Mouse (Mus musculus) cortical plate, adult 2 months (tissue): ENCODE results near the gene Klk6.

ENCODE experiments used
- CTCF ChIP-seq: fragments of 200-500 bp; IDR thresholded peaks from 2 replicates; pipeline ENCODE4 v1.5.1; 2011; ENCODE audit warnings: mild to moderate bottlenecking, control low read depth, low read length; ENCODE audit not compliant: insufficient read depth; ENCODE audit errors: extremely low read depth
- POLR2A ChIP-seq: fragments of 200-500 bp; IDR thresholded peaks from 2 replicates; pipeline ENCODE4 v1.6.1; 2011; ENCODE audit warnings: mild to moderate bottlenecking, low read length, control low read depth; ENCODE audit not compliant: insufficient read depth; ENCODE audit errors: extremely low read depth

DNA sequence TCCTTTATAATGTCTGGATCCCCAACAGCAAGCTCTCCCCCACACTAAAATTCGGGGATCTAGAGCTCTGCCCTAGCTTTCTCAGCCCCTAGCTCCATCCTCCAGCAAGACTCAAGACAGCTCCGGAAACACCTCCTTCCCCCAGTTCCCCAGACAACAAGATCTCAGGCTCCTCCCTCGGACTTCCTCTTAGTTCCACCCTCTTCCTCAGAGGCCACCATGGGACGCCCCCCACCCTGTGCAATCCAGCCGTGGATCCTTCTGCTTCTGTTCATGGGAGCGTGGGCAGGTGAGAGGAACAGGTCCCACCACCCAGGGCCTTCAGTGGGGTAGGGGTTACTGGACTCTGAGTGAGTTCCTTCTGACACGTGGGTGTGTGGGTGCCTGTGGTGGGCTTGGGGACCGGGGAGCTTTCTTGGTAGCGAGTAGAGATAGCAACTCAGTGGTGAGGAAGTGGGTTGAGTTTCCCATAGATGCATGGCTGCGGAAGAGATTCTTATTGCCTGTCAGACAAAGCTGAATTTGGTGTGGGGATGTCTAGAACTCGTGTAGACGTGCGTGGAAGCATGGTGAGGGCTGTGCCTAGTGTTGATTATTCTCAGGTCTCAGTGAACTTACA lies 26.3 kb upstream of the Klk6 start:
- no peak for TF ChIP-seq CTCF
- TF ChIP-seq POLR2A = no peak
